Mouse (Mus musculus) ovary, postnatal 36 days (tissue): ENCODE measurements at regions not wholly inside any gene's neighbourhood (a gene's known extent, or its start where the extent isn't known, plus 50 kb on each side); places are given as distances from the start of the nearest gene placed in this dataset.
"Not testable (repeated sequence)": the region's sequence is repeated elsewhere in the genome, so short reads cannot be mapped to it uniquely, and the experiment has no call there.

Source experiments
- DNase-seq: peaks from one replicate; pipeline ENCODE4 v3.0.0; 2022; ENCODE audit warnings: low spot score, mixed read lengths

DNA sequence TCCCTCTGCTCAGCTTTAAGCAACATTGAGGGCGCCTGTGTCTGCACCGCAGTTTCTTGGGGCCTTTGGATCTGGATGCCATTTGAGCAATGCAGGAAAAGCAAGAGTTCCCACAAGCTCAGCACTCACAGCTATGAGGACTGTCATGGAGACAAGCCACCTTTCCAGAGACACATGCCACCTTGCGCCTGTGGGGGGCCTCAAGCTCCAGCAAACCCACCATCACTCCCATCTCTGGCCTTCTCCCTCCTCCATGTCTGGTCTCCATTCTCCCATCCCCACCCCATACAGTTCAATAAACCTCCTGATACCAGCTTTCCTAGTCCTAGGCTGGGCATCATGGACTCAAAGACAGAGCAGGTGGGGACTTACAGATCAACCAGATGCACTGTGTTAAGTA, 97.8 kb downstream of the Wdr11 start:
- DNase-seq, result no peak

DNA sequence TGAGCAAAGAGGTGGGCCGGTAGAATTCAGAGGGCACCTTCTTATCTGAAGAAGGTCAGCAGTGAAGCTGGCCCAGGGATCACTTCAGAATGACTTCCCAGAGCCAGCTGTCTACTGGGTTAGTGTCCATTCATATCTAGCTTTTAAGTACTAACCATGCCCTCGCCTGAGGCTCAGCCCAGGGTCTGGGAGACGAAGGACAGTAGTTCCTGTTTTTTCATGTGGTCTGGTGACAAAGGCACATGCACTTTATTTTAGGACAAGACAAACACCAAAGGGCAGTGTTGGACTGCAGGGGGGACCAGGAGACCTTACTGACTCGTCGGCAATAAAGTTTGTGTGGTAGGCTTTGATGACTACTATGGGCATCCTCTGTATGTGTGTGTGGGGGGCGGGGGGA, 99.2 kb downstream of the Wdr11 start:
- DNase-seq, result no peak

DNA sequence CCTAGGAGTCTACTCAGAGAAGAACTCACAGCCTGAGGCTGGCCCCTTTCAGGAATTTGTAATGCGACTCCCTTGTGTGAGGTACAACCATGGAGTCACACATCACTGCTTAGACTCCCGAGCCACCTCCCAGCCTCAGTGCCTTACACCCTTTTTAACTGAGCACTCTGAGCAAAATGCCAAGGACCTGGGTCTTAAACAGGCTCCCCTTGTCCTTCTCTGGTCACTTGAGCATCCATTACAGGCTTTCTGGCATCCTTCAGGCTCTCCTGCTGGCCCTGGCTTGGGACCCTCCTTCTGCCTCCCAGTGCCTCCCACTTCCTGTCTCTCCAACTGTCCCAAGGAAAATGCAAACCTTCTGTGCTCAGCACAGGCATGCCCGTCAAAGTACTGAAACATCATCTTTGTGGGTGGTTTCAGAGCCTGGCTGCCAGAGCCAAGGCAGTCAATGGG, 100.0 kb downstream of the Wdr11 start:
- no peak for DNase-seq

DNA sequence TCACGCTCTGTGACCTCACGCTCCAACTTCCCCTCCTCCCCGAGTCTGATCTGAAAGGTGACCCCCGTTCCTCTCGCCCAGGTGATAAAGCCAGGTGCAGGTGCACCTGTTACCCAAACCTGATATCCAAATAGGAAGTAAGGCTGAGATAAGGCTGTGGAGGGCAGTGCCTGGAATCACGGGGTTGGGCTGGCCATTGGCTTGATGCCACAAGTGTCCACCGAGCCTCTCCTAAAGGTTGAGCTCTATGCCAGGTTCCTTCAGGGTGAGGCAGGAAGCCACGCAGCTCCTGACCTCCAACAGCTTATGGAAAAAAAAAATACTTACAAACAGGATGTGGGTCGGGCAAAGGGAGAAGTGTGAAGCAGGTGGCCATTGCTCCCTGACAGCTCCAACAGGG, 102.0 kb downstream of the Wdr11 start:
- DNase-seq, result no peak

DNA sequence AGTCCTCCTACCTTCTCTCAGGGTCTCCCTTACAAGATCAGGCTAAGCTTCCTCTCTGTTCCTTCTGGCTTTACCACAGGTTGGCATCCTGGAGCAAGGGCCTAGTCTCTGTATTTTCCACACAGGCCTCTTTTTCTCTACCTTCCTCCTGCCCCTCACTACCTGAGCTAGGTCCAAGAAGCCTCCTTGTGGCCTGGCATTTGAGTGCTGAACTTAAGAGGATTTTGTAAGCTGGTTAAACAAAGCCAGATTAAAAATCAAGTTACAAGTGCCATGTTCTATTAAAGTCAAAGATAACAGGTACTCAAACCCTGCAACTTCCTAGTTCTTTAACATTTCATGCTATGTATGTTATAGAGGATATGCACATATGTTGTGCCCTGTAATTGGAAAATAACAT, 102.5 kb downstream of the Wdr11 start:
- no peak for DNase-seq

DNA sequence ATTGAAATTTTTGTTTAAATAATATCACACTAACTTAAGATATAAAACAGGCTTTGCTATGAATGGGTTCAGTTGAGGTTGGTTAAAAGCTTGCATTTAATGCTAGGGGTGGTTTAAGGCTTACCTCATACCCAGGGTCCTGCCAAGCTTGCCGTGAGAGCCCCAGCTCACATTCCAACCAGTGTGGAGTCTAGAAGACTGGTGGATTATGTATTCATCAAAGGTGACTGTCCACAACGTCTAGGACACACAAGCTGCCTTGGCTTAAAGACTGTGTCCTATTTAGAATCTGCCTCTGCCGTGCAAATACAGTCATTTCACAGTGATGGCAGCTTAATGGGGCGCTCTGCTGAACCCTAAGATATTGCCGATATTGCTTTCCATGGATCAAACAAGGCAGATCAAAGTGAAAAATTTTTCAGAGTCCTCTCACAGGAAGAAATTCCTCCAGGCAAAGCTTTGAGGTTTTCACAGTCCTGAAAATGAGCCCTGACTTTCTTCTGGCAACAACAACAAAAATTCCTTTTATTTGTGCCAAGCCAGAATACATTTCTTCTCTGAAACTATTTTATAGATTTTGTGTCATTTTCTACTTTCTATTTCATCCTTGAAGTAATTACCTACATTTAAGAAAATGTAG, 108.4 kb downstream of the Wdr11 start:
- no peak for DNase-seq

DNA sequence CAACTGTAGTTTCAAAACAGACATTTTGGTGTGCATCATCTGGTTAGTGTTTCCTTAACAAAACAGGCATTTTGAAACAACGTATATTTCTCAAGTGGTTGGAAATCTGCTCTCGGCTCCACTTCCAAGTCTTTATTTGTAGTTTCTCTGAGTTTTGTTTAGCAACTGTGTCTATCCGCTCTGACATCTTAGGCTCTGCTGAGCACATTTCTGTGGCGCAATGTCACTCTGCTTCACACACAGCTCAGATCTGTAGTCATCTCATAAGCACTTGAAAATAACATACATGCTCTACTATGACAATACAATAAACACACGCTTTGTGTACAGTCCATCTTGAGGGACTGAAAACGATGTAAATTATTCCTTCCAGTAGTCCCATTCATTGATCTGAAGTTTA, 135.9 kb downstream of the Wdr11 start:
- DNase-seq, result no peak

DNA sequence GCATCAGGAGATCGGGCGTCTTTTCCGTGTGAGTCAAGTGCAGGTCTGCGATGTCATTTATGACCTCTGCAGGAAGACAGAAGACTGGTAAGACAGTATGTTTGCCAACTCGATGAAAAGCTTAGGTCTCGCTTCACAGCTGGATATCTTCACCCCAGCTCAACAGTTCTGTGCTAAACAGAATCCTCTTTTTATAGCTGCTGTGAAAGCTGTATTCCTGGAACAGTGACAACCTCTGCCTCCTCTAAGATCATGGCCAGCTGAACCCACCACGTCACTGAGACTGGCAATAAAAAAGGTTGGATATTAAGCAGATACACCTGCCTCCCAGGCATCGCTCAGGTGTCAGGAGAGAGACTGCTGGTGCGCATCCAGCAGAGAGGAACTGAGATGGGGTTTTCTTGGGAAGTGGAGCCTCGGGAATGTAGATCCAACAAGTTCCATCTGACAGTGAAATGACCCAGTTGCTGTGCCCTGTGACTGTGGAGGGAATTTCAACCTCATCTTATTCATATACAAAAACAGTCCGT, 138.1 kb downstream of the Wdr11 start:
- no peak for DNase-seq

DNA sequence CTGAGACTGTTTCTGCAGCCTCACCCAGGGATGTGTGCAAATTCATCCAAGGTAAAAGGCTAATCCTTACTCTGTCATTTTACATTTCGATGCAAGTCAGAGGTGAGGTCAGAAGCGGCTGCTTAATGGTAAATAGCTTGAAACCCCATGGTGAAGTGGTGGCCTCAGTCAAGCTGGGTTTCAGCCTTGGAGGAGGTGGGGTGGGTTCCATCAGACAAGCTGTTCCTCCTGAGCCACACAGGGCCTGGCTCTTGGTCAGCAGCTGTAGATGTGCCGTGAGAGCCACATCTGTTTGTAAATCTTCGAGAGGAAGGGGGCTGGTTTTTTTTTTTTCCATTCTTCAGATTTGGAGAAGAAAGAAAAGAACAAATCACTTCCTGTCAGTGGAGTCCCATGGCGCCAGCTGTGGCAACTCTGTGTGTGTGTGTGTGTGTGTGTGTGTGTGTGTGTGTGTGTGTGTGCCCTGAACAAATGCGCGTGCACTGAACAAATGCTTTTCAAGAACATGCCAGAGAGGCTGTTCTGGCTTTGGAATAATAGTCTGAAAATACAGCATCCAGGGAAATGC, 139.2 kb downstream of the Wdr11 start:
- no peak for DNase-seq

DNA sequence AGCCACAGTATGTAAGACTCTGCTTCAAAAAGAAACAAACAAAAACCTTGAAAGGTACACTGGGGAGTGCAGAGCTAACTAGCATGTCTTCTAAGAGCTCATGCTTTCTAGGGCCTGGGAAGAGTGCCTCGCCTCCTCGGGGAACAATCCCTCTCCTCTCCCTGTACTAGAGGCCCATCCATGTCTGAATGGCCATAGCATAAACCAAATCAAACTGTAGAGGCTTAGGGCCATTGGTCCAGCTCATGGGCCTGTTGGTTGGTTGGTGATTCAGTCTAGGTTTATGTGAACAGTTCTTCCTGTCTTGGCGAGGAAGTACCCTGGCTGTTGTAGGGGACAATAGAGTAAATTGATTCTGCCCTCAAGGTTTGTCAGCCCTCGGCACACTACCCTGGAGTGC, 151.0 kb downstream of the Wdr11 start:
- no peak for DNase-seq

DNA sequence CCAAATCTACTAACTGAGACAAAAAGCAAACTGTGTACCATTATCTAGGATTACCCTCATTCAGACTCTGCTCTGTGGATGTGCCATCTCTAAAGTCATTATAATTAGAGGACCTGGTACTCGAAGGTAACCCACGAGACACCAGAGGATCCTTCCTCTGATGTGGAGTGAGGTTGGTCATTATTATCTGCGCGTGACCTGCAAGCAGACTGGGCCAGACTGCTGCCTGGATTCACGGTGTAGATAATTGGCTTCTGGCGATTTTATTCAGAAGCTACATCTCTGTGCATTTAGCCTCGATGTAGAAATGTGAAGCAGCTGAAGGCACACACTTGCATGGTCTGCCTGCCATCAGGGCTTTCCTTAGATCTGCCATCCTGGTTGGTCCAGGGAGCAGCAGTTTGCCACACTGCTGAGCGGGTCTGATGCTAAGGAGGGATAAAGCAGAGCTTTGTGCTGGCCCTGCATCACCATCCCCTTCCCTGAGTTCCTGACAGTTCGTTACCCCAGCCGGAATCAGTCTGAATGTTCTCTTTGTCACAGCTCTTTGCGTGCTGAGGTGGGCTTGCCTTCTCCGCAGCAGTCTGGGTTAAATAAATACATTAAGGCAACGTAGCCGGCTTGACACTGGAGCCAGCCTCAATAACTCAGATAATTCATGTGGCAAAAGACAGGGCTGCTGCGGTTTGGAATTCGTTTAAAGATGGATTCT, 152.4 kb downstream of the Wdr11 start:
- DNase-seq, result no peak

DNA sequence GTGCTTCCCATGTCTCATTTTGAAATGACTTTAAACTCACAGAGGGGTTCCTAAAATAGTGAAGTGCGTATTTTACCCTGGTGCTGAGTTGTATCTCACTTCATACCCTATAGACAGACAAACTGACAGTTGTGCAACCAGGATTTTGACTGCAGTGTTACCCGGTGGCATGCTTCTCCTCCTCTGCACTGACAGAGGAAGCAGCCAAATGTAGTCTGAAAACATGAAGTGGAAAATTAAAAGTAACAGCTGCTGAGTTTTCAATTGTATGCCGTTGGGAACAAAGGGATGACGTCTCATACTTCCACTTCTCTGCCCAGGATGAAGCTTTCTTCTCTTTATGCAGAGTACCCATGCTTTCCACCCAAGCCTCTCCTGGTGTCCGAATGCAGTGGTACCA, 155.0 kb downstream of the Wdr11 start:
- DNase-seq, result no peak

DNA sequence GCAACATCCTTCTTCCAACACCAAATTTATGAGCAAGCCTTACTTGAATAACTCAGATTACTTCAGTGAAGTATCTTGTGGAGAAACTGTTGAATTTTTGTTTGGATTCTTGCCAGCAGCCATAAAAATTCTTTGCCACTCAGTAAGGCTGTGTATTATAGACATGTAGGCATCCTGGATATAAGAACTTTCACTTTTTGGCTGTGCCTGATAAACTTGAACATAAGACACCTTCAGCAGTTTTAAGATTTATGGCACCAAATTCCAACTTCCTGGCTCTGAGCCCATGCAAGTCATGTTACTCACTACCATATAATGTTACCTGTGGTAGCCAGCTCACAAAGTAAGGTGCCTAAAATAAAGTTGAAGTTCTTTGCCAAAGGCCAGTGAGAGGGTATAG, 159.3 kb downstream of the Wdr11 start:
- DNase-seq, result no peak

DNA sequence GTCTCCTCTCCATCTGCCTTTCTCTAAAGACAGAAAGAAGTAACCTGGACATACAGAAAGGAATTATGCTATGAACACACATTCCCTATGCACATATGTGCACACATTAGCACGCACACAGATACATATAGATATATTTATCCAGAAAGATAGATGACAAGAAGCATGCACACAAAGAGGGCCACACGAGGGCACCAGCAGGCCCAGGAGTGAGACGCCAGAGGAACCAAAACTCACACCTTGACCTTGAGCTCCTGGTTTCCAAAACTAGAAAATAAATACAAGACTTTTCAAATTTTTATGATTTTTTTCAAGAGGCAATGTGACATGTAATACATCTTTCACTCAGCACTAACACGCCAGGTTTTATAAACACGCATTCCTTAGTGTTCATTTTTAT, 163.1 kb downstream of the Wdr11 start:
- DNase-seq, result no peak

DNA sequence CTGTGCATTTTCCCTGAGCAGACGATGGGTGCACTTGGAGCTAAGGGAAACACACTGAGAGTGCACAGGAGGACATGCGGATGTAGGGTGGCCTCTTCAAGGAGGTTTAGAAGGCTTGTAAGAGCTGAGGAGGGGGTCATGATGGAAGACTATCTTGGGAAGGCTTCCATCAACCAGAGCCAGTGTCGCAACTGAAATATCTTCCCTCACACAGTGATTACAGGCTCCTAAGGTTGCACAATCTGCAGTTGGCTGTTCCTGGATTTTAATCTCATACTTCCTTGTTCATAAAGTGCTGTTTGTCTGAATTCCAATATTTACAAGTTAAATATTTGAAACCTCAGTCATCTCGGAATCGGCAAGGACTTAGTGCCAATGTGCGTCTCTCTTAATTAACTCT, 164.5 kb downstream of the Wdr11 start:
- no peak for DNase-seq

DNA sequence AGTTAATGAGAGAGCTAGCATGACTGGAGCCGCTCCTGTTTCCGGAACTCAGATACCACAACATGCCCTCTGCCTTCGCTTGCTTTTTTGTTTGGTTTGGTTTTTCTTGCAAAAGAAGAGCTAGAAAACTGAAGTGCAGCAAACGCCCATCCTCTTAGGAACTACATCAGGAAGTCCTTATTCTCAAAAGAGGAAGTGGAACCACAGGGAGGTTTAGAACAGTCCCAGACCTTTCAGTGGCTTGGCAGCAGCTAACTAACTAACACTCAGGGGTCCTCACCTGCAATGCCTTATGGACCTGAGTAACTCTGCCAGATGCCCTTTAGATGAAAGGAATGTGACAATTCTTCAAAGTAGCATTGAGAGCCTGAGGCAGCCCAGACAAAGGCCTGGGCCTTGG, 168.2 kb downstream of the Wdr11 start:
- DNase-seq, result no peak

DNA sequence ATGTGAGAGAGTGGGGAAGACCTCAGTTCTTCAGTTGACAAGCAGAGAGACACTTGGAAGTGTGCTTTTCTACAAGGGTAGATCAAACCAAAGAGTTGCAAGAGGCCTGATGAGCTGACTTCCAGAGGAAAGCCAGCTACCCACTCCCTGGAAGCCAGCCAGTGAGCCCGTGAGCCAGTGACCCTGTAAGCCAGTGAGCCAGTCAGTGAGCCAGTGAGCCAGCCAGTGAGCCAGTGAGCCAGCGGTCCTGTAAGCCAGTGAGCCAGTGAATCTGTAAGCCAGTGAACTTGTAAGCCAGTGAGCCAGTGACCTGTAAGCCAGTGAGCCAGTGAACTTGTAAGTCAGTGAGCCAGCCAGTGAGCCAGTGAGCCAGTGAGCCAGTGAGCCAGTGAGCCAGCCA, 168.7 kb downstream of the Wdr11 start:
- no peak for DNase-seq

DNA sequence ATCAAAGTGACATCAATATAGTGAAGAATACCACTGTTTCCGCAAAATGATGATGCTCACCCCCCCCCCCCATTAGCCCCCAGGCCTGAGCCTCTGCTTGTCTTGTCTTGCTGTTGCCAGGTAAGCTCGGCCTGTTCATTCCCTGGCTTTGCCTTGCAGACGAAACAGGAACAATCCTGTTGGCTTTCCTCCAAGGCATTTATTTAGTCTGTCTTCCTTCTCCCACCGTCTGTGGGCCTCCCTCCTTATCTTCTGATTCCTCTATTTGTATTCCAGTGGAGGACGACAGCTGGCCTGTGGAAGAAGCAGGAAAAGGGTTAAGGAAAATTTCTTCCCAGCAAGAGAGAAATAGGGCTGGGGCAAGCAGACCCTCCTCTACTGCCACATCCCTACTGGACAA, 172.1 kb downstream of the Wdr11 start:
- no peak for DNase-seq

DNA sequence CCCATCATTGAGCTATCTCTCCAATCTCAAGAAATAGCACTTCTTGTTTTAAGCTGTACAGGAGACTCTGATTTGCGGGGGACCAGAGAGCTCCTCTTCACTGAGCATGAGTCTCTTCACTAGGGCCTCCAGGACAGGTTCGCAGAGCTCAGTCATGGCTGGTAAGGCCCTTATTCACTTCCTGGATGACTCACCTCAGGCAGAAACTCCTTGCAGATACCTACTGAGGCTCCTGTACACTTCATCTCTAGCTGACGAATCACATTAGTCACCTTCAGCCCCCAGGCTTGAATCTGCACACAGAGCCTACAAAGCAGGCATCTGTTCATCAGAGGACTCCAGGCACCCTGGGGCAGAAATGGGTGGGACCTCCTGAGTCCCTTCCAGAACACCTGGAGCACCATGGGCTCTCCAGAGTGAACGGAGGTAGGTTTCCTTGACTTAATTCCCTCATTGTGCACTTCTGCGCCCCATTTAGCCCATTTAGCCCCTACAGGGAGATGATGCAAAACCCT, 172.8 kb downstream of the Wdr11 start:
- DNase-seq, result no peak

DNA sequence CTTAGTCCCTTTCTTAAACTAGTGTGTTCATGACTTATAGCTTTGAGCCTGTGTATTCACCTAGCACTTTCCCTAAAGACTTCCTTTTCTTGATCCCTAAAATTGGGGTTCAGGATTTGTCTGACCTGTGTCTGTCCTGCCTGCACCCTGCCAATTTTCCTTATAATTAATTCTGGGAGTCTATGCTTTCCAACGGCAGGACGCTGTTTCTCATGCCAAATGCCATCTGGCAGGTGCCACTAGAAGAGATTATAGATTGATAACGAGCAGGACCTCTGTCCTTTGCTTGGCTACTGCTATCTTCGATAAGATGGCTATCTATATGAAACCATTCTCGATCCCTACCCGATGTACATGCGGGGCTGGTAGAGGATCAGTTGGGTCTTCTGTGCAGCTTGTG, 174.0 kb downstream of the Wdr11 start:
- no peak for DNase-seq

DNA sequence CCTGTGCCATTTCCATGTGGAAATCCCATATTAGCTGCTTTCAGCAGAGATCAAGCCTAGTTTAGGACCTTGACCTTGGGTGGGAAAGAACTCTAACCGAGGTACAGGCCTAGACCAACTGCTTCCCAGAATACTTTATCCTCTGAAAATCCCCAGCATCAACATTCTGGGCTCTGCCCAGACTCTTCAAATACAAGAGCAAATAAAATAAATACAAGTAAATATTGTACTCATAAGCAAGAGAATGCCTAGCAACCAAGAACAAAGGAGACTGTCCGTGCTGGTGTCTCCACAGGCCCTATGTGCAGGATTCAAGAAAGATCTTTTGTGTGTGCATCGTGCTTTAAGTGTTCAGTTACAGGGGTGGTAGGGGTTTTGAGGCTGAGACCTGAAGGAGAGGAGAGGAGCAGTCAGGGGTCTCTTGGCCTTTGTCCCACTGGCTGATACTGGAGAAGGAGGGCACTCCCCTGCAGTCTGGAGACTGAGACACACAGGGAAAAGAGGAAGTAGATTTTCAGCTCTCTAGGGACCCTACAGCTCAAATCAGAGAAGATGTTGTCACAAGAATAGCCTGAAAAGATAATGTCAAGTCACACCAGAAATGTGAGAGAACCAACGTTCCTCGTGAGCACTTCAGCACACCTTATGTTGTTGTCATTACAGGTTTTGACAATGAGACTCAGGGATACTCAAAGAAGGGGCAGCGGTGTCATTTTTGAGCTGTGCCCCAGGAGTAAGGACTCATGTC, 174.6 kb downstream of the Wdr11 start:
- no peak for DNase-seq

DNA sequence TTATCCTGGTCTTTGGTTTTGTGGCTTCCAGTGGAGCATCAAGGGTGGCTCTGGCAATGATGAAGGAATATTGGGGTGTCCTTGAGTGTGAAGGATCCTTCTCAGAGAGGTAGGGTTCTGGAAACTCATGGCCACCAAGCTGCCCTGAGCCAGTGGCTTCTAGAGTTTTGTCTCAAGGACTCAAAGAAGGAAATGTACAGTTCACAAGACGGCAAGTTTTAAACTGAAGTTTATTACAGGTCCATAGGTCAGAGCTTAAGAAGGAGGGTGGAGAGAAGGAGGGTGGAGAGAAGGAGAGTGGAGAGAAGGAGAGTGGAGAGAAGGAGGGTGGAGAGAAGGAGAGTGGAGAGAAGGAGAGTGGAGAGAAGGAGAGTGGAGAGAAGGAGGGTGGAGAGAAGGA, 178.0 kb downstream of the Wdr11 start:
- DNase-seq, result not testable (repeated sequence)

DNA sequence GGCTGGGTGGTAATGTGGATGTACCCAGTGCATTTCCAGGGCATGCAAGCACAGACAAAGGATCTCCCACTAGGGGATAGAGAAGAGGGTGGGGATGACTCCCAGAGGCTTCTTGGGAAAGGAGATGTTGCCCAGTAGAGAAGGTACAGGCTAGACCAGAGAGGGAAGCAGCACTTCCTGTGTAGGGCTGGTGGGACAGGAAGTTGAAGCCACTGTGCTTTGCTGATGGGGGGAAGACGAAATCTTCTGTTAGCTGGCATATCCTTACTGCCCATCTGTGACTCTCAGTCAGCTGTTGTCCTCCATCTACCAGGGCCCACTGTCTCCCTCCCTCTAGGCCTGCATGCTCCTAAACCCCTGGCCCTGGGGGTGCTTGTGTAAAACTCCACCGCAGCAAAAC, 180.2 kb downstream of the Wdr11 start:
- DNase-seq, result no peak
